Mouse (Mus musculus) thymus, postnatal 25 days (tissue): ENCODE data around the gene Kir3dl2.
"Not testable (repeated sequence)": the region's sequence is repeated elsewhere in the genome, so short reads cannot be mapped to it uniquely, and the experiment has no call there.

Experiments used
- DNase-seq: peaks from one replicate; pipeline ENCODE4 v3.0.0; 2022

Gene Kir3dl2

DNA sequence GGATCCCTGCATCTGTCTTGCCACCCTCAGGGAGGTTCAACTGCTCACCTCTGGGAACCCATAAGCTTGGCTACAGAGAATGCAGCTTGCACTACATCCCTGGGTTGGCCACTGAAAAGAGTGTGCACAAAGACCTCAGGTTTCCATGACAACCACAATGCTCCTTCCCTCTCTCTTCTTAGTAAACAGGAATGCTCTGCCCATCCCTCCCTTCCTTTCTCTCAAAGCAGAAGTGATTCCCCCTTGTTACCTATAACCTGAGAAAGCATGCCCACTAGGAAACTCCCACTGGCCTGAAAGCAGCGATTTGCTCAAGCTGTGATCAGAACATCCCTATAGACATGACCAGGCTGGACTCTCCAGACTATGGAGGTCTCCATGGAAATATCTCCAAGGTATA is at the start of gene Kir3dl2:
TSS of gene Kir3dl2 (minus strand) at position 101 of the 400 bp plus-strand sequence.
- not testable (repeated sequence) for DNase-seq

DNA sequence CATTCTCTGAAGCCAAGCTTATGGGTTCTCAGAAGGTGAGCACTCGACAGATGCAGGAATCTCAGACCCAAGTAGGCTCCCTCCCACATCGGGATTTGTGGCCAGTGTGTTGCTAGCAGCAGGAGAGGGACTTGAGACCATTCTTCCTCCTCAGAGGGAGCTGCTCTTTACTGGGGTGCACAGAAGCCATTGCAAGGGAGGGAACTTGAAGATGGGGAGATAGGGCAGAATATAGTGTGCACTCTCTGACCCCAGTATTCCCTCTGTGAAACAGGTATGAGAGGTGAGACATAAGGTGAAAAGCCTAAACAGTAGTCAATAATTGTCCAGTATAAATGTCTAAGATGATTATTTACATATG is 47.0 kb upstream of the Kir3dl2 start:
- no peak for DNase-seq

DNA sequence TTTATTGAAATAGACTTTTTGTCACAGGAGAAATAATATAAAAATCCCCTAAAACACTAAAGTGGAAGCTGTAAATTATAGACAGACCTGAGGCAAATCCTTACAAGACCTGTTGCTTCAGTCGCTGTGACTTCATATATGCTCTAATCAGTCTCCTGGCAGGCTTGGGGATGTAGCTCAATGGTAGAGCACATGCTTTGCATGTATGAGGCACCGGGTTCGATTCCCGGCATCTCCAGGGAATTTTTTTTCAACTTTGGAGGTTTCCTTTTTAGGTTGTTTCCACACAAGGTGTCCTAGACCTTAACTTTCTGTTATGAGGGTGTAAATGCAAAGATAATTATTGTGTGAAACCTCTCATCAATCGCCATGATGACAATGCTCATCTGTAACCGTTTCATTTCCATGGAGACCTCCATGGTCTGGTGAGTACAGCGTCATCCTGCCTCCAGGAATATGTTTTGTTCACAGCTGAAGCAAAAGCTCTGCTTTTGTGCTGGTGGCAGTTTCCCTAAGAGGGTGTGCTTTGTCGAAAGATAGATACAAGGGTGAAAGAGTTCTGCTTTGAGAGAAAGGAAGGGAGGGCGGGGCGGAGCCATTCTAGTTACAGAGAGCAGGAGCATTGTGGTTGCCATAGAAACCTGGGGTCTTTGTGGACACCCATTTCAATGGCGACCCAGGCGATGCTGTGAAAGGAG is 46.5 kb upstream of the Kir3dl2 start, which contains the start of gene Tceal3:
TSS of gene Tceal3 (plus strand) at position 644 of the 698 bp plus-strand sequence.
- no peak for DNase-seq

GRCm38 (mm10) chrX:136584617-136585016 is 40.8 kb upstream of the Kir3dl2 start:
- no peak for DNase-seq

GRCm38 (mm10) chrX:136569094-136569493 is 25.2 kb upstream of the Kir3dl2 start:
- DNase-seq: not testable (repeated sequence)

DNA sequence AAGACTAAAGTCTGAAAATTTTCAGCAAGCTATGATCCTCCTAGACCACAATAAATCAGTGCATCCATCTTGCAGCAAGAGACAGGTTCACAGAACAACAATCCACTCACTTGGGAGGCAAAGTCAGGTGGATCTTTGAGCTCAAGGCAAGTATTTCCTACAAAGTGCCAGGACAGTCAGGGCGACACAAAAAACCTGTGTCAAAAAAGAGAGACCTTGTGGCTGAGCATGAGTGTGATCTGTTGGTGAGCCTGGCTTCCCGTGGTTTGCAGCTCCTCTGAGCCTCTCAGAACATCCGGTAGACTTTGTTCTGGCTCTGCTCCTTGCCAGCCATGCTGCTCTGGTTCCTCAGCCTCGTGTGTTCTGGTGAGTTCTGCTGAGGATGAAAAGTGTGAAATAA is 26.2 kb downstream of the Kir3dl2 start, which contains the start of gene Kir3dl1:
TSS of gene Kir3dl1 (plus strand) at position 301 of the 400 bp plus-strand sequence.
- not testable (repeated sequence) for DNase-seq
